Mouse (Mus musculus) heart, adult 11 months (tissue): ENCODE results near the gene Rmi1.
"Not testable (repeated sequence)": the region's sequence is repeated elsewhere in the genome, so short reads cannot be mapped to it uniquely, and the experiment has no call there.

Source experiments
- DNase-seq: peaks from one replicate; pipeline ENCODE4 v3.0.0; 2022

Gene Rmi1

GRCm38 (mm10) chr13:58402744-58403110, 679 bp downstream of the Rmi1 start:
- DNase-seq: no peak

GRCm38 (mm10) chr13:58403243-58403642, 1.2 kb downstream of the Rmi1 start, which contains the start of gene Hnrnpk:
Hnrnpk (minus strand) TSS chr13:58403343.
- DNase-seq: not testable (repeated sequence)

GRCm38 (mm10) chr13:58411073-58411472, 9.0 kb downstream of the Rmi1 start:
- no peak for DNase-seq

GRCm38 (mm10) chr13:58415374-58415773, 13.3 kb downstream of the Rmi1 start:
- no peak for DNase-seq

- peak; percentile 85 for DNase-seq
These were observed 13.8 kb downstream of the Rmi1 start for GRCm38 (mm10) chr13:58415838-58416237.

- peak; percentile 81 for DNase-seq
These were observed 16.6 kb downstream of the Rmi1 start for GRCm38 (mm10) chr13:58418656-58419055.

GRCm38 (mm10) chr13:58419266-58419665, 17.2 kb downstream of the Rmi1 start:
- peak; percentile 62 for DNase-seq

- DNase-seq: peak; percentile 86
These were observed 19.0 kb downstream of the Rmi1 start for GRCm38 (mm10) chr13:58421026-58421425.

GRCm38 (mm10) chr13:58422242-58422641, 20.2 kb downstream of the Rmi1 start:
- DNase-seq: peak; percentile 64

- DNase-seq: peak; percentile 93
These were observed 21.1 kb downstream of the Rmi1 start for GRCm38 (mm10) chr13:58423061-58423660.

- no peak for DNase-seq
These were observed 37.7 kb downstream of the Rmi1 start for GRCm38 (mm10) chr13:58439716-58440115.

GRCm38 (mm10) chr13:58443326-58443725, 41.3 kb downstream of the Rmi1 start:
- no peak for DNase-seq

GRCm38 (mm10) chr13:58443787-58444186, 41.7 kb downstream of the Rmi1 start:
- DNase-seq: peak; percentile 96

- no peak for DNase-seq
These were observed 44.5 kb downstream of the Rmi1 start for GRCm38 (mm10) chr13:58446541-58446940.

- DNase-seq: peak; percentile 53
These were observed 48.6 kb downstream of the Rmi1 start for GRCm38 (mm10) chr13:58450459-58451182.

GRCm38 (mm10) chr13:58452246-58452645, 50.2 kb downstream of the Rmi1 start:
- peak; percentile 80 for DNase-seq

GRCm38 (mm10) chr13:58452651-58453413, 50.8 kb downstream of the Rmi1 start:
- DNase-seq: peak; percentile 92

GRCm38 (mm10) chr13:58453541-58453940, 51.5 kb downstream of the Rmi1 start:
- DNase-seq: no peak

- no peak for DNase-seq
These were observed 54.5 kb downstream of the Rmi1 start for GRCm38 (mm10) chr13:58456547-58456946.

GRCm38 (mm10) chr13:58458811-58459210, 56.8 kb downstream of the Rmi1 start:
- DNase-seq: not testable (repeated sequence)
